Mouse (Mus musculus): Measurements from ENCODE around the gene Iars2.

DNA sequence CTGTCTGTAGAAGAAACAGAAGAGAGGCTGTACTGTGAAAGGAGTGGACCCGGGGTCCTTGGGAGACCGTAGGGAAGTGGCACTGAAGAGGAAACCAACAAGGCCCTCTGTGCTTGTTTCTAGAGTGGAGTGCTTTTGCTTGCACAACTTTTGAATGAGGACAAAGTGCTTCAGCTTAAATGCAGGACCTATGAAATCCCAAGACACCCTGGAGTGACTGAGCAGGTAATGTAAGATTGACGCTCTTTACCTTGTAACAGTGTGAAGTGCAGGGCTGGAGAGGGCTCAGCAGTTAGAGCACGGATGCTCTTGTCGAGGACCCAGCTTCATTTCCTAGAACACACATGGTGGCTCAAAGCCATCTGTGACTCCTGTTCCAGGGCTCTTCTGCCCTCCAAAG is 93.4 kb downstream of the Iars2 start:
- TF ChIP-seq GATA1 (IDR thresholded peaks at IDR 0.05; ENCODE audit: borderline replicate concordance, low read length) (no peak), FLI1 (IDR thresholded peaks at IDR 0.05; ENCODE audit: low read length) (no peak)

Measured in megakaryocyte, embryonic 14.5 days (primary cell).